Mouse (Mus musculus) heart, embryonic 12.5 days (tissue): ENCODE results near the gene Ctdsp2. TPM values are rescaled to one million over a fixed set of nuclear protein-coding genes. Genes with fewer than 3 reads are reported as not detected.
A peak's percentile ranks its signal among the peaks of the same experiment; 100 is the strongest.

Experiments
- ATAC-seq: fragments of 200-750 bp; cut with Nextera tagmentation; 2 replicates; pipeline ENCODE4 v1.8.0; 2017; ENCODE audit warnings: moderate TSS enrichment, moderate library complexity; ENCODE audit not compliant: insufficient number of reproducible peaks, low FRiP score
- H3K27ac ChIP-seq: fragments of 300-500 bp; sonication (generic); 2 replicates; pipeline ENCODE4 v1.5.1; 2016; ENCODE audit warnings: mild to moderate bottlenecking, moderate library complexity; ENCODE audit not compliant: poor library complexity, severe bottlenecking
- H3K27me3 ChIP-seq: fragments of 300-500 bp; sonication (generic); replicated peaks from 2 replicates; pipeline ENCODE4 v1.6.1; 2016; ENCODE audit warnings: mild to moderate bottlenecking, moderate library complexity
- H3K36me3 ChIP-seq: fragments of 300-500 bp; sonication (generic); 2 replicates; pipeline ENCODE4 v1.6.1; 2016; ENCODE audit warnings: mild to moderate bottlenecking, moderate library complexity
- H3K4me1 ChIP-seq: fragments of 300-500 bp; sonication (generic); replicated peaks from 2 replicates; pipeline ENCODE4 v1.6.1; 2016; ENCODE audit warnings: mild to moderate bottlenecking
- H3K4me2 ChIP-seq: fragments of 300-500 bp; sonication (generic); 2 replicates; pipeline ENCODE4 v1.6.1; 2016; ENCODE audit warnings: mild to moderate bottlenecking, moderate library complexity
- H3K4me3 ChIP-seq: fragments of 300-500 bp; sonication (generic); 2 replicates; pipeline ENCODE4 v1.5.1; 2016; ENCODE audit warnings: mild to moderate bottlenecking
- H3K9ac ChIP-seq: fragments of 300-500 bp; sonication (generic); 2 replicates; pipeline ENCODE4 v1.6.1; 2016; ENCODE audit warnings: mild to moderate bottlenecking, moderate library complexity
- H3K9me3 ChIP-seq: fragments of 300-500 bp; sonication (generic); replicated peaks from 2 replicates; pipeline ENCODE4 v1.6.1; 2016; ENCODE audit warnings: mild to moderate bottlenecking, moderate library complexity
- WGBS: fragments of 180-500 bp; shearing (Covaris S2); methylation state at CpG from one replicate; pipeline ENCODE4 v1.1.7; 2016; 5-methylcytosine and 5-hydroxymethylcytosine counted together
- polyA plus RNA-seq: library from polyadenylated mRNA; unstranded; fragments of >200 nt; fragmentation: Nextera tagmentation; extraction: Ambion mirVana; gene quantifications from 2 replicates; pipeline ENCODE4 v1.2.1, GENCODE M21; 2016

The Ctdsp2 gene
- polyA plus RNA-seq, 1 experiment from 2014 or later, result 54.0 TPM

GRCm38 (mm10) chr10:126962966-126963330 lies 15.6 kb upstream of the Ctdsp2 start:
- 47% methylated on average over 6 of the region's 6 CpGs for WGBS
- peaks cover 18% of the 10 kb centered on the region for H3K4me1 ChIP-seq
- H3K27ac ChIP-seq, result peak overlapping the region; percentile 49; the same call in 1 of the 2 replicates
- H3K9me3 ChIP-seq, result 0 out of 2 replicates have a peak, but pooled peaks cover 4% of the 10 kb centered on the region
- H3K27me3 ChIP-seq, result no peaks in the 10 kb centered on the region
- H3K4me3 ChIP-seq, result no peak overlapping the region
- H3K9ac ChIP-seq, result no peak overlapping the region
- H3K36me3 ChIP-seq, result no peaks in the 10 kb centered on the region
- H3K4me2 ChIP-seq, result no peak overlapping the region
- no peak for ATAC-seq

DNA sequence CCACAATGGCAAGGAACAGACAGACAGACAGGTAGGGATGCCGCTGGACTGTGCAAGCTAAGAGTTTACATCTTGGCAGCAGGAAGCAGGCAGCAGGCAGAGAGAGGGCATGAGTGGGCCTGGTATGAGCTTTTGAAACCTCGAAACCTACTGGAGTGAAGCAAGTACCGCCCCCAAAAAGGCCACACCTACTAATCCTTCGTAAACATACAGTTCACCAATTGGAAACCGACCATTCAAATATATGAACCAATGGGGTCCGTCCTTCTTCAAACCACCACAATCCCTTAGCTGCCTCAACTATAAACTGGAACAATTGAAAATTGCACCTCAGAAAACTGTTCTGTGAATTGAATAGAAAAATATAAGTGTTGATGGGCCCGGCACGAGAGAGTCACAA lies 14.7 kb upstream of the Ctdsp2 start:
- H3K27me3 ChIP-seq, result no peaks in the 10 kb centered on the region
- ATAC-seq, result no peak
- 0 out of 2 replicates have a peak, but pooled peaks cover 4% of the 10 kb centered on the region for H3K9me3 ChIP-seq
- H3K9ac ChIP-seq, result no peak overlapping the region
- 83% methylated on average over 8 of the region's 8 CpGs for WGBS
- no peak overlapping the region for H3K27ac ChIP-seq
- H3K36me3 ChIP-seq, result no peaks in the 10 kb centered on the region
- no peak overlapping the region for H3K4me2 ChIP-seq
- H3K4me3 ChIP-seq, result no peak overlapping the region
- H3K4me1 ChIP-seq, result peaks cover 17% of the 10 kb centered on the region

- 12% methylated on average over 12 of the region's 12 CpGs for WGBS
- H3K9ac ChIP-seq, result no peak overlapping the region
- peaks cover 31% of the 10 kb centered on the region for H3K4me1 ChIP-seq
- H3K4me2 ChIP-seq, result peak overlapping the region; percentile 51
- ATAC-seq, result no peak
- H3K27me3 ChIP-seq, result no peaks in the 10 kb centered on the region
- no peaks in the 10 kb centered on the region for H3K36me3 ChIP-seq
- H3K9me3 ChIP-seq, result no peaks in the 10 kb centered on the region
- no peak overlapping the region for H3K4me3 ChIP-seq
- peak overlapping the region; percentile 90 for H3K27ac ChIP-seq
These were observed 7.0 kb upstream of the Ctdsp2 start for GRCm38 (mm10) chr10:126971363-126972050.

DNA sequence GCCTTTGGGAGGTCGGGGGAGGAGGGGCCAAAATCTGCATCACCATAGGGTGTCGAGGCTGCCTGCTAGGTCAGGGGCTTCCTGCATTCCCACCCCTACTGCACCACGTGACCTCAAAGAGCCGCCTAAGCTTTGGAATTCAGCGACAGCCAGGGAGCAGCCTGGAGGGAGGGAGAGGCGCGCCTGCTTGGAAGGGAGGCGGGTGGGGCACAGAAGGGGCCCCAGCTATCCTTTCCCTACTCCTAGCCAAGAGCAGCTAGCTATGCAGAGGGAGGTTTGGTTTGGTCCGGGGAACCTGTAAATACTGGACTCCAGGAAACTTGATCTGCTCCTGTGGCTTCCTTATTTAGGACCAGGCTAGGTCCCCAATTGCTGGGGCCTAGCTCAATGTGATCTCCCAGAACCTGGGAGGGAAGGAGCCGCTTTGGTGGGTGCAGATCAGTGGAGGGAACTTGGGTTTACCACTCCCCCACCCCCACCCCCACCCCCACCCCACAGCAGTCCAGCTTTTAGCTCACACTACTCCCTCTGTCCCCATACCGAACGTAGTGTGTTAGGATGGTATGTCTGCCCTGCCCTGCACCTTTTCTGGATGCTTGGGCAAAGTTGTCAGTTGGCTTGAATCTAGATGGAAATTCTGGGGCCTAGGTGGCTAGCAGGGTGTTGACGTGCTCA lies 6.3 kb upstream of the Ctdsp2 start:
- Histone ChIP-seq H3K27ac (peak overlapping the region; percentile 90), H3K4me2 (peak overlapping the region; percentile 51)

DNA sequence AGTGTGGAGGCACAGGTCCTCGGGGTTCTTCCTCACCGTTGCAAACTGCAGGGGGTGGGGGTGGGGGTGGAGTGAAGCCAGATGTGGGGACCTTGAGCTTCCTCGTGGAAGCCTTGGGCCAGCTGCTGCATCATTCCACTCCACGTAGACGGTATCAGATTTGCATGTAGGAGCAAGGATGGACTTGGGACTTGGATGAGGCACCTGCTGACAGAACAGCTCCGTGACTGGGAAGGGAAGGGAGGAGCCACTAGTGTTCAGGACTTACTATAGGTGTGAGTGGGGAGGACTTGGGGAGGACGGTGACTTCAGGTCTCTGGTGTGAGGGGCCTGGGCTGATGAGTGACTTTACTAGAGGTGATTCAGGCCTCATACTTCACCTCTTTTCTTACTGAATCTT lies 5.5 kb upstream of the Ctdsp2 start:
- H3K4me1 ChIP-seq, result peaks cover 36% of the 10 kb centered on the region
- H3K9ac ChIP-seq, result peak overlapping the region; percentile 41; the same call in 1 of the 2 replicates
- H3K27ac ChIP-seq, result peak overlapping the region; percentile 90
- no peak overlapping the region for H3K4me3 ChIP-seq
- no peaks in the 10 kb centered on the region for H3K9me3 ChIP-seq
- H3K27me3 ChIP-seq, result no peaks in the 10 kb centered on the region
- no peak for ATAC-seq
- H3K36me3 ChIP-seq, result no peaks in the 10 kb centered on the region
- WGBS, result 28% methylated on average over 7 of the region's 7 CpGs
- H3K4me2 ChIP-seq, result no peak overlapping the region

More for the DNA sequence above, 6.3 kb upstream of the Ctdsp2 start:
- no peaks in the 10 kb centered on the region for H3K36me3 ChIP-seq
- peaks cover 31% of the 10 kb centered on the region for H3K4me1 ChIP-seq
- no peaks in the 10 kb centered on the region for H3K27me3 ChIP-seq
- peak overlapping the region; percentile 41 for H3K9ac ChIP-seq
- no peaks in the 10 kb centered on the region for H3K9me3 ChIP-seq
- 0 out of 2 replicates have a peak overlapping the region, but pooled peaks have one; percentile 1 for H3K4me3 ChIP-seq
- WGBS, result 11% methylated on average over 13 of the region's 13 CpGs
- ATAC-seq, result peak; percentile 88

- no peaks in the 10 kb centered on the region for H3K9me3 ChIP-seq
- no peak overlapping the region for H3K9ac ChIP-seq
- 74% methylated on average over 6 of the region's 6 CpGs for WGBS
- no peaks in the 10 kb centered on the region for H3K27me3 ChIP-seq
- no peak overlapping the region for H3K27ac ChIP-seq
- no peak for ATAC-seq
- H3K4me2 ChIP-seq, result no peak overlapping the region
- no peaks in the 10 kb centered on the region for H3K36me3 ChIP-seq
- H3K4me3 ChIP-seq, result no peak overlapping the region
- H3K4me1 ChIP-seq, result peaks cover 38% of the 10 kb centered on the region
These were observed 2.8 kb upstream of the Ctdsp2 start for GRCm38 (mm10) chr10:126975706-126976105.

DNA sequence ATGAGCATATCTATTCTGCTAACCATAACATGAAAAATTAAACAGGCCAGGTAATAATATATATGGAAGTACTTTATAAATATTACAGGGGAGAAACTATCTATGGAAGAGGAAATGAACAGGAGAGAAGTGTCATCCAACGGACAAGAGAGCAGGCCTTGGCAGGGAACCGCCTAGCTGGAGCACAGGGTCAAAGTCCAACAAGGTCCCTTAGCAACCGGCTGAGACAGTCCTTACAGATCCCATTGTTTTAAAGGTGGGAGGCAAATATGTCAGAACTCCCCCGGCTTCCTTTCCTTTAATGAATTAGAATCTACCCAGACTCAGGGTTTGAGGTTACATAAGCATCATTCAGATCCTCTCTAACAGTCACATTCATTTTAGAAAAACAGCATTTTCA lies 1.4 kb upstream of the Ctdsp2 start:
- H3K4me1 ChIP-seq, result peaks cover 38% of the 10 kb centered on the region
- no peaks in the 10 kb centered on the region for H3K9me3 ChIP-seq
- H3K4me3 ChIP-seq, result no peak overlapping the region
- no peaks in the 10 kb centered on the region for H3K27me3 ChIP-seq
- H3K36me3 ChIP-seq, result no peaks in the 10 kb centered on the region
- H3K9ac ChIP-seq, result no peak overlapping the region
- ATAC-seq, result no peak
- no peak overlapping the region for H3K4me2 ChIP-seq
- no peak overlapping the region for H3K27ac ChIP-seq
- WGBS, result 57% methylated on average over 4 of the region's 4 CpGs

DNA sequence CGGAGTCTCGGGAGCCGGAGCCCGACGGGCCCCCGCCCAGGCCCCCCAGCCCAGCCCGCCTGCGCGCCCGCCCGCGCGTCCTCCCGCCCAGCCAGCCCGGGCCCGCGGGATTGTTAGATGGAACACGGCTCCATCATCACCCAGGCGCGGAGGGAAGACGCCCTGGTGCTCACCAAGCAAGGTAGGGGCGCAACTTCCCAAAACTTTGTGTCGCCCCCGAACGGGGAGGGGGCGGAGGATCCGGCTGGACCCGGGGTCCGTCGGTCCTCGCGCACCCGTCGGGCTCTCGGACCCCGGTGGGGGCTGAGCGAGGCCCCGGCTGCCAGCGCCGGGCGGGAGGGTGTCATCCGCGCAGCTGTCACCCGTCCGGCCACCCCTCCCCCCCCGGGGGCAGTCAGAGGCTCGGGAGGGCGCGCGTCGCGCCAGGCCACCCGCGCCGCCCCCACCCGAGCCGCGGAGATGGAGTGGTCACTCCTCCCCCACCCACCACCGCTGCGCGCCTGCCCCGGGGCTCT lies 661 bp downstream of the Ctdsp2 start:
- peak overlapping the region; percentile 100 for H3K9ac ChIP-seq
- peak overlapping the region; percentile 96 for H3K4me2 ChIP-seq
- H3K27me3 ChIP-seq, result no peaks in the 10 kb centered on the region
- peak overlapping the region; percentile 98 for H3K27ac ChIP-seq
- peaks cover 44% of the 10 kb centered on the region for H3K4me1 ChIP-seq
- ATAC-seq, result peak; percentile 60
- no peaks in the 10 kb centered on the region; the same call in 1 of the 2 replicates for H3K36me3 ChIP-seq
- WGBS, result 0% methylated on average over 30 of the region's 62 CpGs
- no peaks in the 10 kb centered on the region for H3K9me3 ChIP-seq
- peak overlapping the region; percentile 100 for H3K4me3 ChIP-seq

DNA sequence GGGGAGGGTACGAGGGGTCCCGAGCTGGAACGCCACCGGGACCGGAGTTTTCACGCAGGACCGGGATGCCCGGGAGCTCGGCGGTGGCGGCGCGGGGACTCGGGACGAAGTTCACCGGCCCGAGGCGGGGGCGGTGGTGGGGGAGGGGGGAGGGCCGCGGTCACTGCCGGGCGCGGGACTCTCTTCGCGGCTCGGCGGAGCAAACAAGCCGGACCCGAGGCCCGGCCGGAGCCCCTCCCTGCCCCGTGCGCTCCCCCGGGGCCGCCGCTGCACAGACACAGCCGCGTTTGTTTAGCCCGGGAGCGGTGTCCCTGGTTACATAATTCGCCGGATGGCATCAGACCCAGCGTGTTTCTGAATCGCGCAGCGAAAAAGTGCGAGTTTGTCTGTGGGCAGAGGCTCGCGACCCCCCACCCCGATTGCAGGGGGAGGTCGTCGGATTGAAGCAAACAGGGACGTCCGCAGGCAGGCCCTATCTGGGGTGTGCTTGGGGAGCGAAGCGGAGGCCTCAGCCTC lies 1.2 kb downstream of the Ctdsp2 start:
- ATAC-seq, result no peak
- H3K9me3 ChIP-seq, result no peaks in the 10 kb centered on the region
- peak overlapping the region; percentile 100 for H3K4me3 ChIP-seq
- H3K4me2 ChIP-seq, result peak overlapping the region; percentile 96
- peaks cover 49% of the 10 kb centered on the region for H3K4me1 ChIP-seq
- H3K36me3 ChIP-seq, result no peaks in the 10 kb centered on the region; the same call in 1 of the 2 replicates
- H3K27ac ChIP-seq, result peak overlapping the region; percentile 98
- H3K9ac ChIP-seq, result peak overlapping the region; percentile 100
- no peaks in the 10 kb centered on the region for H3K27me3 ChIP-seq
- under 1% methylated on average over 51 of the region's 57 CpGs for WGBS

- Histone ChIP-seq H3K9me3 (no peaks in the 10 kb centered on the region), H3K27ac (peak overlapping the region; percentile 98), H3K36me3 (no peaks in the 10 kb centered on the region; the same call in 1 of the 2 replicates), H3K4me2 (peak overlapping the region; percentile 96), H3K4me1 (peaks cover 56% of the 10 kb centered on the region), H3K27me3 (no peaks in the 10 kb centered on the region), H3K9ac (peak overlapping the region; percentile 100), H3K4me3 (peak overlapping the region; percentile 100)
- 2% methylated on average over 16 of the region's 16 CpGs for WGBS
- no peak for ATAC-seq
These were observed 1.9 kb downstream of the Ctdsp2 start for GRCm38 (mm10) chr10:126980221-126980932.
